Mouse (Mus musculus) midbrain, embryonic 16.5 days (tissue): ENCODE measurements around the gene Bzw2. TPM values are rescaled to one million over a fixed set of nuclear protein-coding genes. Genes with fewer than 3 reads are reported as not detected.

Experiments
- ATAC-seq: fragments of 200-750 bp; cut with Nextera tagmentation; 2 replicates; pipeline ENCODE4 v1.8.0; 2017; ENCODE audit warnings: moderate TSS enrichment
- H3K27ac ChIP-seq: fragments of 300-500 bp; sonication (generic); 2 replicates; pipeline ENCODE4 v1.5.1; 2014; ENCODE audit warnings: mild to moderate bottlenecking, low read length, mixed read lengths
- H3K27me3 ChIP-seq: fragments of 300-500 bp; sonication (generic); 2 replicates; pipeline ENCODE4 v1.6.1; 2014; ENCODE audit warnings: low read depth, low read length, mixed read lengths; ENCODE audit not compliant: control insufficient read depth, insufficient read depth
- H3K36me3 ChIP-seq: fragments of 300-500 bp; sonication (generic); 2 replicates; pipeline ENCODE4 v1.6.1; 2014; ENCODE audit warnings: mild to moderate bottlenecking, low read length, moderate library complexity, mixed read lengths; ENCODE audit not compliant: control insufficient read depth, insufficient read depth
- H3K4me1 ChIP-seq: fragments of 300-500 bp; sonication (generic); 2 replicates; pipeline ENCODE4 v1.6.1; 2014; ENCODE audit warnings: mild to moderate bottlenecking, low read length, mixed read lengths; ENCODE audit not compliant: control insufficient read depth, insufficient read depth
- H3K4me2 ChIP-seq: fragments of 300-500 bp; sonication (generic); 2 replicates; pipeline ENCODE4 v1.6.1; 2014; ENCODE audit warnings: mild to moderate bottlenecking, low read length, mixed read lengths
- H3K4me3 ChIP-seq: fragments of 300-500 bp; sonication (generic); 2 replicates; pipeline ENCODE4 v1.5.1; 2014; ENCODE audit warnings: low read depth, mild to moderate bottlenecking, low read length, moderate library complexity, mixed read lengths
- H3K9ac ChIP-seq: fragments of 300-500 bp; sonication (generic); 2 replicates; pipeline ENCODE4 v1.6.1; 2014; ENCODE audit warnings: low read depth, low read length, mixed read lengths
- H3K9me3 ChIP-seq: fragments of 300-500 bp; sonication (generic); replicated peaks from 2 replicates; pipeline ENCODE4 v1.6.1; 2014; ENCODE audit warnings: mild to moderate bottlenecking, low read length, mixed read lengths; ENCODE audit not compliant: control insufficient read depth, poor library complexity, severe bottlenecking
- WGBS: fragments of 180-500 bp; shearing (Covaris S2); extraction: QIAGEN DNeasy Blood & Tissue Kit; methylation state at CpG from one replicate; pipeline ENCODE4 v1.1.7; 2014; 5-methylcytosine and 5-hydroxymethylcytosine counted together
- polyA plus RNA-seq: library from polyadenylated mRNA; unstranded; fragments of >200 nt; fragmentation: Nextera tagmentation; extraction: Ambion mirVana; gene quantifications from 2 replicates; pipeline ENCODE4 v1.2.1, GENCODE M21; 2015

The Bzw2 gene
- polyA plus RNA-seq, 1 experiment from 2014 or later, result 402 TPM

- Histone ChIP-seq H3K4me1 (no peaks in the 10 kb centered on the region; the same call in 1 of the 2 replicates), H3K27ac (no peak overlapping the region), H3K4me2 (no peak overlapping the region), H3K9me3 (no peaks in the 10 kb centered on the region), H3K9ac (no peak overlapping the region), H3K4me3 (no peak overlapping the region), H3K36me3 (peaks cover under 1% of the 10 kb centered on the region), H3K27me3 (no peaks in the 10 kb centered on the region)
- ATAC-seq, result no peak
- 44% methylated on average over 1 of the region's 1 CpGs for WGBS
Observed at GRCm38 (mm10) chr12:36165299-36165698, 7.4 kb upstream of the Bzw2 start.

GRCm38 (mm10) chr12:36164126-36164791 lies 6.4 kb upstream of the Bzw2 start:
- Histone ChIP-seq H3K9me3 (no peaks in the 10 kb centered on the region), H3K4me2 (no peak overlapping the region), H3K36me3 (no peaks in the 10 kb centered on the region; the same call in 1 of the 2 replicates), H3K27ac (no peak overlapping the region), H3K4me1 (peaks cover under 1% of the 10 kb centered on the region), H3K27me3 (no peaks in the 10 kb centered on the region), H3K9ac (no peak overlapping the region), H3K4me3 (no peak overlapping the region)
- WGBS, result 87% methylated on average over 7 of the region's 7 CpGs
- ATAC-seq, result no peak

- peak overlapping the region; percentile 62 for H3K4me2 ChIP-seq
- no peaks in the 10 kb centered on the region for H3K27me3 ChIP-seq
- H3K4me1 ChIP-seq, result peaks cover 26% of the 10 kb centered on the region
- 0% methylated on average over 14 of the region's 14 CpGs for WGBS
- peak overlapping the region; percentile 65 for H3K4me3 ChIP-seq
- H3K36me3 ChIP-seq, result no peaks in the 10 kb centered on the region
- ATAC-seq, result peak; percentile 53
- H3K9me3 ChIP-seq, result no peaks in the 10 kb centered on the region
- peak overlapping the region; percentile 80 for H3K9ac ChIP-seq
- peak overlapping the region; percentile 96 for H3K27ac ChIP-seq
Observed at GRCm38 (mm10) chr12:36157304-36157637, 609 bp downstream of the Bzw2 start.

- peak within 1 kb of the TSS; percentile 80 for H3K9ac ChIP-seq
- ATAC-seq, result peak; percentile 97
- under 1% methylated on average over 41 of the region's 42 CpGs for WGBS
- peaks cover 26% of the 10 kb centered on the region for H3K4me1 ChIP-seq
- H3K27me3 ChIP-seq, result no peaks in the 10 kb centered on the region
- H3K27ac ChIP-seq, result peak within 1 kb of the TSS; percentile 96
- H3K9me3 ChIP-seq, result no peaks in the 10 kb centered on the region
- no peaks in the 10 kb centered on the region for H3K36me3 ChIP-seq
- peak within 1 kb of the TSS; percentile 62 for H3K4me2 ChIP-seq
- peak within 1 kb of the TSS; percentile 65 for H3K4me3 ChIP-seq
Observed at GRCm38 (mm10) chr12:36156637-36157303, 1.1 kb downstream of the Bzw2 start, which contains the start of gene Ankmy2. Ankmy2 (plus strand) TSS chr12:36157114.

GRCm38 (mm10) chr12:36156101-36156636 lies 1.7 kb downstream of the Bzw2 start:
- Histone ChIP-seq H3K4me2 (peak overlapping the region; percentile 62), H3K27me3 (no peaks in the 10 kb centered on the region), H3K9me3 (no peaks in the 10 kb centered on the region), H3K9ac (peak overlapping the region; percentile 80), H3K27ac (peak overlapping the region; percentile 96), H3K4me1 (peaks cover 26% of the 10 kb centered on the region), H3K4me3 (peak overlapping the region; percentile 65), H3K36me3 (no peaks in the 10 kb centered on the region)
- peak; percentile 76 for ATAC-seq
- WGBS, result 0% methylated on average over 33 of the region's 33 CpGs

GRCm38 (mm10) chr12:36155141-36155641 lies 2.7 kb downstream of the Bzw2 start:
- 7% methylated on average over 8 of the region's 8 CpGs for WGBS
- H3K9ac ChIP-seq, result peak overlapping the region; percentile 80
- ATAC-seq, result no peak

GRCm38 (mm10) chr12:36150737-36151136 lies 7.1 kb downstream of the Bzw2 start:
- Histone ChIP-seq H3K9ac (no peak overlapping the region), H3K4me2 (no peak overlapping the region), H3K9me3 (no peaks in the 10 kb centered on the region), H3K4me1 (peaks cover 18% of the 10 kb centered on the region), H3K36me3 (no peaks in the 10 kb centered on the region), H3K4me3 (no peak overlapping the region), H3K27me3 (no peaks in the 10 kb centered on the region), H3K27ac (no peak overlapping the region)
- 91% methylated on average over 2 of the region's 2 CpGs for WGBS
- ATAC-seq, result no peak

More at GRCm38 (mm10) chr12:36155141-36155641, 2.7 kb downstream of the Bzw2 start:
- H3K9me3 ChIP-seq, result no peaks in the 10 kb centered on the region
- peak overlapping the region; percentile 62 for H3K4me2 ChIP-seq
- H3K36me3 ChIP-seq, result no peaks in the 10 kb centered on the region
- H3K4me3 ChIP-seq, result peak overlapping the region; percentile 65
- peaks cover 28% of the 10 kb centered on the region for H3K4me1 ChIP-seq
- H3K27me3 ChIP-seq, result no peaks in the 10 kb centered on the region
- H3K27ac ChIP-seq, result peak overlapping the region; percentile 96

GRCm38 (mm10) chr12:36150265-36150664 lies 7.6 kb downstream of the Bzw2 start:
- no peak overlapping the region for H3K4me2 ChIP-seq
- no peak for ATAC-seq
- H3K9me3 ChIP-seq, result no peaks in the 10 kb centered on the region
- peaks cover 18% of the 10 kb centered on the region for H3K4me1 ChIP-seq
- H3K36me3 ChIP-seq, result no peaks in the 10 kb centered on the region
- H3K4me3 ChIP-seq, result no peak overlapping the region
- H3K27ac ChIP-seq, result no peak overlapping the region
- H3K27me3 ChIP-seq, result no peaks in the 10 kb centered on the region
- WGBS, result 85% methylated on average over 2 of the region's 2 CpGs
- no peak overlapping the region for H3K9ac ChIP-seq
